Mouse (Mus musculus): Measurements from ENCODE around the gene Gdpd3. TPM values are rescaled to one million over a fixed set of nuclear protein-coding genes. Genes with fewer than 3 reads are reported as not detected.

Gene Gdpd3
- polyA plus RNA-seq, 1 experiment: 7.7 TPM

DNA sequence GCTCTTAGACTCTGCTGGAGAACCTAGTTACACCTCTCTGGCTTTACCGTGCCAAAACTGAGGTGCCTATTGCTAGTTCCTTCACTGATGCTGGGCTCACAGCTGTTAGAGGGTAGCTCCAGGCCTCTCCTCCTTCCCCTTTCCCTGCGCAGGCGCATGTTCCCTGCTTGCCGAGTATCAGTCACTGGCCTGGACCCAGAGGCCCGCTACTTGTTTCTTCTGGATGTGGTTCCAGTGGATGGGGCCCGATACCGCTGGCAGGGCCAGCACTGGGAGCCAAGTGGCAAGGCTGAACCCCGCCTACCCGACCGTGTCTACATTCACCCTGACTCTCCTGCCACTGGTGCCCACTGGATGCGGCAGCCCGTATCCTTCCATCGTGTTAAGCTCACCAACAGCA is 16.6 kb downstream of the Gdpd3 start:
- Histone ChIP-seq H3K4me3 (ENCODE audit: extremely low read depth, insufficient read depth, insufficient read length) (no peak overlapping the region), H3K4me1 (ENCODE audit: control insufficient read depth, insufficient read depth, insufficient read length) (peaks cover 11% of the 10 kb centered on the region), H3K27ac (ENCODE audit: insufficient read depth, low read length) (no peak overlapping the region), H3K27me3 (ENCODE audit: control insufficient read depth, insufficient read depth, low read length) (no peaks in the 10 kb centered on the region), H3K36me3 (ENCODE audit: control insufficient read depth, insufficient read depth, low read length) (peaks cover 38% of the 10 kb centered on the region)
- DNase-seq (ENCODE audit: low read depth in 1 of 2, low spot score in 2 of 2): no peak
- TF ChIP-seq CTCF (IDR thresholded peaks at IDR 0.05; ENCODE audit: extremely low read depth, insufficient read depth, insufficient read length, insufficient replicate concordance) (no peak), POLR2A (IDR thresholded peaks at IDR 0.05; ENCODE audit: low read depth, low read length) (no peak)
- 87% methylated on average over 13 of the region's 13 CpGs for WGBS

DNA sequence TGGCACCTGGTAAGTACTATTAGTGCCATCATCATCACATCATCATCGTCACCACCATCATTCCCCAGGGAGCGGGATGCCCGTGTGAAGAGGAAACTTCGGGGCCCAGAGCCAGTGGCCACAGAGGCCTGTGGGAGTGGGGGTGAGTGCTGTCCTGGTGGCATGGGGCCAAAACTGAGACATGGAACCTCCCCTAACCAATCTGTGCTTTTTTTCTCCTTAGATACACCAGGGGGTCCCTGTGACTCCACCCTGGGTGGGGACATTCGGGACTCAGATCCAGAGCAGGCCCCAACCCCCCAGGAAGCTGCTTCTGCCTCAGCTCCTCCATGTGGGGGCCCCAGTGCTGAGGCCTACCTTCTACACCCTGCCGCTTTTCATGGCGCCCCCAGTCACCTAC is 18.3 kb downstream of the Gdpd3 start:
- WGBS: 83% methylated on average over 7 of the region's 7 CpGs
- DNase-seq (ENCODE audit: low read depth in 1 of 2, low spot score in 2 of 2): no peak
- peaks cover 4% of the 10 kb centered on the region; the same call in 1 of the 2 replicates for H3K4me1 ChIP-seq (ENCODE audit: control insufficient read depth, insufficient read depth, insufficient read length)
- TF ChIP-seq CTCF (IDR thresholded peaks at IDR 0.05; ENCODE audit: extremely low read depth, insufficient read depth, insufficient read length, insufficient replicate concordance) (no peak), POLR2A (IDR thresholded peaks at IDR 0.05; ENCODE audit: low read depth, low read length) (no peak)
- no peak overlapping the region for H3K27ac ChIP-seq (ENCODE audit: insufficient read depth, low read length)
- H3K4me3 ChIP-seq (ENCODE audit: extremely low read depth, insufficient read depth, insufficient read length): no peak overlapping the region
- H3K36me3 ChIP-seq (ENCODE audit: control insufficient read depth, insufficient read depth, low read length): peaks cover 45% of the 10 kb centered on the region
- H3K27me3 ChIP-seq (ENCODE audit: control insufficient read depth, insufficient read depth, low read length): no peaks in the 10 kb centered on the region

DNA sequence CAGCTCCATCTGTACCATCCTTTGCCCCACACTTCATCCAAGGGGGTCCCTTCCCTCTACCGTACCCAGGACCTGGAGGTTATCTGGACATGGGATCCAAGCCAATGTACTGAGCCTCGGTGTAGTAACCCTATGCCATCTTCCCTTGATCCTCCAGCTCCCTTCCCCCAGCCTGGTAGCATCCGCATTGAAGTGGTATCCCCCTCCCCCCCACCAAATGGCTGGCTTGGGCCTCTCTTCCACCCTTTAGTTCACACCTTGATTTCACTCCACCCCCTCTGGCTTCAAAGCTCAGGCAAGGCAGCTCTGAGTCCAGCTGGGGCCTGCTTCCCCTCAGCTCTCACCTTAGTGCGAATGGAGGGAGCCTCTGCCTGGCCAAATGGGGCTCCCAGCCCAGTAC is 18.9 kb downstream of the Gdpd3 start:
- WGBS: 87% methylated on average over 4 of the region's 4 CpGs
- Histone ChIP-seq H3K36me3 (ENCODE audit: control insufficient read depth, insufficient read depth, low read length) (peaks cover 50% of the 10 kb centered on the region), H3K27me3 (ENCODE audit: control insufficient read depth, insufficient read depth, low read length) (no peaks in the 10 kb centered on the region), H3K4me1 (ENCODE audit: control insufficient read depth, insufficient read depth, insufficient read length) (peaks cover 2% of the 10 kb centered on the region; the same call in 1 of the 2 replicates), H3K27ac (ENCODE audit: insufficient read depth, low read length) (no peak overlapping the region), H3K4me3 (ENCODE audit: extremely low read depth, insufficient read depth, insufficient read length) (no peak overlapping the region)
- DNase-seq (ENCODE audit: low read depth in 1 of 2, low spot score in 2 of 2): no peak
- TF ChIP-seq CTCF (IDR thresholded peaks at IDR 0.05; ENCODE audit: extremely low read depth, insufficient read depth, insufficient read length, insufficient replicate concordance): no peak
- TF ChIP-seq POLR2A (IDR thresholded peaks at IDR 0.05; ENCODE audit: low read depth, low read length): no peak

DNA sequence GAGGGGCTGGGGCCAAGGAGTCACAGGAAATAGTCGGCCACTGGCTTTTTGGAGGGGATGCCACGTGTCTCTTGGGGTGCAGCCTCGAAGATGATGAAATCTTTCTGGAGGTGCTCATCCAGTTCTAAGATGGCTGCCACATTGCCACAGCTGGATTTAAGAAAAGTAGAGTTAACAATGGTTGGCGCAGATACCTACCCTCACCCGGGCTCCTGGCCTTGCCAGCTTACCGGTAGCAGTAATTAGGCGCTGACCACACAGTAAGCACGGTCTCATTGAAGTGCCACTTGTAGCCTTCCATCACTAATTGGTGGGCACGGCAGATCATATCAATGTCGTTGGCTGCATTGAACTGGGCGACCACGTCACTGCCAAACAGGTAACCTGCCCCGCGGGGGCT is 20.0 kb downstream of the Gdpd3 start:
- Histone ChIP-seq H3K4me3 (ENCODE audit: extremely low read depth, insufficient read depth, insufficient read length) (no peak overlapping the region), H3K36me3 (ENCODE audit: control insufficient read depth, insufficient read depth, low read length) (peaks cover 50% of the 10 kb centered on the region), H3K27ac (ENCODE audit: insufficient read depth, low read length) (no peak overlapping the region), H3K27me3 (ENCODE audit: control insufficient read depth, insufficient read depth, low read length) (no peaks in the 10 kb centered on the region), H3K4me1 (ENCODE audit: control insufficient read depth, insufficient read depth, insufficient read length) (peaks cover 2% of the 10 kb centered on the region; the same call in 1 of the 2 replicates)
- TF ChIP-seq CTCF (IDR thresholded peaks at IDR 0.05; ENCODE audit: extremely low read depth, insufficient read depth, insufficient read length, insufficient replicate concordance): no peak
- no peak for TF ChIP-seq POLR2A (IDR thresholded peaks at IDR 0.05; ENCODE audit: low read depth, low read length)
- 90% methylated on average over 14 of the region's 14 CpGs for WGBS
- DNase-seq (ENCODE audit: low read depth in 1 of 2, low spot score in 2 of 2): no peak

DNA sequence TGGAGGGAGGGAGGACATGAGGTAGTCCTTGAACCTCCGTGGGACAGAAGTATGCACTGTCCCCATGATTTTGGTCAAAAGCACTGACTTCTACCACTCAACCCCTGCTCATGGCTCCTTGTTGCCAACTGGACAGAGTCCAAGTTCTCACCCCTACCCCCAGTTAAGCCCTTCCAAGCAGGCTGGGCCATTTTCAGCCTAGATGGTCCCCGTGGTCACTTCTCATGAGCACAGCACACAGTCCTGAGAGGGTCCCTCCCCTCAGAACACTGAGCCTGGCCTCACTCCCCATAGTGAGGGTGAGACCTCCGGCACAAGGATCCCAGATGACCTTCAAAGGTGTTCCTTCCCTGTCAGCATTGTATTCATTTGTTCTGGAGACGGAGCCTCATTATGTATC is 23.0 kb downstream of the Gdpd3 start:
- no peak for DNase-seq (ENCODE audit: low read depth in 1 of 2, low spot score in 2 of 2)
- 92% methylated on average over 4 of the region's 4 CpGs for WGBS
- H3K4me1 ChIP-seq (ENCODE audit: control insufficient read depth, insufficient read depth, insufficient read length): peaks cover 2% of the 10 kb centered on the region; the same call in 1 of the 2 replicates
- H3K27ac ChIP-seq (ENCODE audit: insufficient read depth, low read length): no peak overlapping the region
- H3K27me3 ChIP-seq (ENCODE audit: control insufficient read depth, insufficient read depth, low read length): no peaks in the 10 kb centered on the region
- no peak overlapping the region for H3K4me3 ChIP-seq (ENCODE audit: extremely low read depth, insufficient read depth, insufficient read length)
- TF ChIP-seq CTCF (IDR thresholded peaks at IDR 0.05; ENCODE audit: extremely low read depth, insufficient read depth, insufficient read length, insufficient replicate concordance) (no peak), POLR2A (IDR thresholded peaks at IDR 0.05; ENCODE audit: low read depth, low read length) (no peak)
- H3K36me3 ChIP-seq (ENCODE audit: control insufficient read depth, insufficient read depth, low read length): peaks cover 44% of the 10 kb centered on the region

DNA sequence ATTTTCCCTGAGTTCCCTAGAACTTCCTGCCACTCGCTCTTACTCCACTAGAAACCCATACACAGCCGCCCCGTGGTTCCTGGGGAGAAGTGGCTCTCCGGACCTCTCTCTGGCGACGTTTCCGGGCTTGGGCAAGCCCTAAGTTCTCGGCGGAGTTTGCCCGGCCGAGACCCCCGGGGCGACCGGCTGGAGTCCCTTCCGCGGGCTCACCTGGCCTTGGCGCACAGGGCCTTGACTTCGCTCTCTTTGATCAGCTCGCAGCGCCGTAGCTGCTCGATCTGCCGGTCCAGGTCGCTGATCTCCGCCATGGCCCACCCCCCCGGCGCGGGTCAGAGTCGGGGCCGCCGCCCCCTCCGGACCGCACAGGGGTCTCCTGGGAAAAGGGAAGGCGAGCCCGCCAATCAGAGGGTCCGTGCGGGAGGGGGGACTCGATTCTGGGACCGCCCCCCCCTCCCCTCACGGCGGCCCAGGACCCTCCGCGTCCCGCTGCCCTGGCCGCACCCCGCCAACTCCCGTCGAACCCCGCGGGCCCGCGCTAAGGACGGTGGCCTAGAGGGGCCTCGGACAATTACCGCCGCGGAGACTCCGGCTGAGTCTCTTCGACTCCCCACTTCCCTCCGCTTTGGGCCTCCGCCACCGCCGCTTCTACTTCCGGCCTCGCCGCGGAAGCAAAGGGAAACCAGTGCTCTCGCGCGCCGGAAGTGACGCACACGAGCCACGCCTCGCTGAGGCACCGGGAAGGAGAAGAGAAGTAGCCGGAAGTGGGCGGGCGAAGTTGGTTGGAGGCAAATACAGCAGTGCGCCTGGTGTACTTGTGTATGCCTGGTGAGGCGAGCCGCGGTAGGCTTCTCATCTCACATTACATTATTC is 26.0 kb downstream of the Gdpd3 start, which contains the start of gene Ppp4c:
Gene Ppp4c, minus strand, starts transcription at position 646 of the 870 bp plus-strand sequence.
- peaks cover 2% of the 10 kb centered on the region; the same call in 1 of the 2 replicates for H3K4me1 ChIP-seq (ENCODE audit: control insufficient read depth, insufficient read depth, insufficient read length)
- peaks cover 41% of the 10 kb centered on the region for H3K36me3 ChIP-seq (ENCODE audit: control insufficient read depth, insufficient read depth, low read length)
- H3K27ac ChIP-seq (ENCODE audit: insufficient read depth, low read length): peak within 1 kb of the TSS; percentile 92
- H3K4me3 ChIP-seq (ENCODE audit: extremely low read depth, insufficient read depth, insufficient read length): peak within 1 kb of the TSS; percentile 83
- no peaks in the 10 kb centered on the region for H3K27me3 ChIP-seq (ENCODE audit: control insufficient read depth, insufficient read depth, low read length)
- under 1% methylated on average over 82 of the region's 83 CpGs for WGBS
- TF ChIP-seq POLR2A (IDR thresholded peaks at IDR 0.05; ENCODE audit: low read depth, low read length): peak; percentile 79
- TF ChIP-seq CTCF (IDR thresholded peaks at IDR 0.05; ENCODE audit: extremely low read depth, insufficient read depth, insufficient read length, insufficient replicate concordance): no peak
- DNase-seq (ENCODE audit: low read depth in 1 of 2, low spot score in 2 of 2): peak; percentile 95 to 97
